Mouse (Mus musculus) midbrain, embryonic 12.5 days (tissue): Measurements from ENCODE around the gene Madd. TPM values are rescaled to one million over a fixed set of nuclear protein-coding genes. Genes with fewer than 3 reads are reported as not detected.

Experiments used
- ATAC-seq: fragments of 200-750 bp; cut with Nextera tagmentation; 2 replicates; pipeline ENCODE4 v1.8.0; 2017; ENCODE audit warnings: low read depth, moderate TSS enrichment, moderate library complexity; ENCODE audit not compliant: low FRiP score
- H3K27ac ChIP-seq: fragments of 300-500 bp; sonication (generic); replicated peaks from 2 replicates; pipeline ENCODE4 v1.5.1; 2016; ENCODE audit warnings: mild to moderate bottlenecking
- H3K27me3 ChIP-seq: fragments of 300-500 bp; sonication (generic); 2 replicates; pipeline ENCODE4 v1.6.1; 2016; ENCODE audit warnings: mild to moderate bottlenecking
- H3K36me3 ChIP-seq: fragments of 300-500 bp; sonication (generic); 2 replicates; pipeline ENCODE4 v1.6.1; 2016
- H3K4me1 ChIP-seq: fragments of 300-500 bp; sonication (generic); 2 replicates; pipeline ENCODE4 v1.6.1; 2016
- H3K4me2 ChIP-seq: fragments of 300-500 bp; sonication (generic); replicated peaks from 2 replicates; pipeline ENCODE4 v1.6.1; 2016; ENCODE audit warnings: mild to moderate bottlenecking, moderate library complexity
- H3K4me3 ChIP-seq: fragments of 300-500 bp; sonication (generic); 2 replicates; pipeline ENCODE4 v1.5.1; 2016; ENCODE audit warnings: mild to moderate bottlenecking
- H3K9ac ChIP-seq: fragments of 300-500 bp; sonication (generic); replicated peaks from 2 replicates; pipeline ENCODE4 v1.6.1; 2016; ENCODE audit warnings: mild to moderate bottlenecking, moderate library complexity
- H3K9me3 ChIP-seq: fragments of 300-500 bp; sonication (generic); 2 replicates; pipeline ENCODE4 v1.6.1; 2016; ENCODE audit warnings: mild to moderate bottlenecking
- WGBS: fragments of 180-500 bp; shearing (Covaris S2); methylation state at CpG from one replicate; pipeline ENCODE4 v1.1.7; 2016; 5-methylcytosine and 5-hydroxymethylcytosine counted together
- polyA plus RNA-seq: library from polyadenylated mRNA; unstranded; fragments of >200 nt; fragmentation: Nextera tagmentation; extraction: Ambion mirVana; gene quantifications from 2 replicates; pipeline ENCODE4 v1.2.1, GENCODE M21; 2016

Madd gene
- polyA plus RNA-seq, 1 experiment from 2014 or later, result 42.5 TPM

DNA sequence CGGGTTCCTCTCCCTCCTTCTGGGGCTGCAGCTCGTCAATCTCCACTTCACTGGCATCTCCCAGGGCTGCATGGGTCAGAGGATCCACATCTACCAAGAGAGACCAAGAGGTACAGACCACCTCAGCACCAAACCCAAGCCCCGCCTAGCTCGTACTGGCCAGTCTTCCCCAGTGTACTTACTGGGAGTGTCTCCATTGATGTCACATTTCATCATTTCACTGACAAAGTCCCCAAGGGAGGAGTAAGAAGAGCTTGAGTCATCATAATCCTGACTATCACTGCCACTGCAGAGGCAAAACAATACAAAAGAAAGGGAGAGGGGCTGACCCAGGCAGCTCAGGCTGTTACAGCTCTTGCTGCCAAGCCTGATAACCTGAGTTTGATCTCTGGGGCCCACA, 16.0 kb downstream of the Madd start:
- peaks cover 85% of the 10 kb centered on the region for H3K36me3 ChIP-seq
- 80% methylated on average over 4 of the region's 4 CpGs for WGBS
- ATAC-seq, result no peak

DNA sequence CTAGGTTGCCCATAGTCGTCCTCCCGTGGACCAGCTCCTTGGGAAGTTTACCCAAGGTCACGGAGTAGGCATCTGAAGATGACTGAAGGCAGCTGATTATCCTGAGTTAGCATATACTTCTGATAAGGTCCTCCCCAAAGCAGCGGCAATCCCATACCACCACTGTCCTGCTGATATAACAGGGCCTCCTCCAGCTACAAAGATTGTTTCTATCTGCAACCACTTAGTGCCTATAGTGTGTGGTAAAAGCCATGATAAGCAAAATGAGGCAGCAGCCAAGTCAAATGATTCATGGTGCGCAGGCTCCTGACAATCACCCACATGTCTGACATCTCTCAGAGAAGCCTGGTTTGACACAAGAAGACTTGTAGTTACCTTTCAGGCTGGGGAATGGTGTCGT, 18.6 kb downstream of the Madd start:
- Histone ChIP-seq H3K27me3 (no peaks in the 10 kb centered on the region), H3K36me3 (peaks cover 91% of the 10 kb centered on the region), H3K4me1 (no peaks in the 10 kb centered on the region), H3K4me3 (no peak overlapping the region), H3K27ac (no peak overlapping the region), H3K9me3 (no peaks in the 10 kb centered on the region), H3K4me2 (no peak overlapping the region), H3K9ac (no peak overlapping the region)
- 96% methylated on average over 6 of the region's 6 CpGs for WGBS
- no peak for ATAC-seq

More for the DNA sequence above, 16.0 kb downstream of the Madd start:
- Histone ChIP-seq H3K4me2 (no peak overlapping the region), H3K27me3 (no peaks in the 10 kb centered on the region), H3K4me1 (no peaks in the 10 kb centered on the region), H3K4me3 (no peak overlapping the region), H3K9me3 (no peaks in the 10 kb centered on the region), H3K27ac (no peak overlapping the region), H3K9ac (no peak overlapping the region)

GRCm38 (mm10) chr2:91163532-91163931, 20.1 kb downstream of the Madd start:
- no peak overlapping the region for H3K4me3 ChIP-seq
- H3K27ac ChIP-seq, result no peak overlapping the region
- ATAC-seq, result no peak
- peaks cover 90% of the 10 kb centered on the region for H3K36me3 ChIP-seq
- H3K4me1 ChIP-seq, result no peaks in the 10 kb centered on the region
- no peak overlapping the region for H3K9ac ChIP-seq
- no peaks in the 10 kb centered on the region for H3K27me3 ChIP-seq
- WGBS, result 92% methylated on average over 5 of the region's 5 CpGs
- no peaks in the 10 kb centered on the region for H3K9me3 ChIP-seq
- H3K4me2 ChIP-seq, result no peak overlapping the region

GRCm38 (mm10) chr2:91162952-91163351, 20.7 kb downstream of the Madd start:
- H3K27me3 ChIP-seq, result no peaks in the 10 kb centered on the region
- no peaks in the 10 kb centered on the region for H3K9me3 ChIP-seq
- no peak overlapping the region for H3K4me2 ChIP-seq
- no peak overlapping the region for H3K9ac ChIP-seq
- WGBS, result 88% methylated on average over 4 of the region's 4 CpGs
- no peaks in the 10 kb centered on the region for H3K4me1 ChIP-seq
- ATAC-seq, result no peak
- H3K27ac ChIP-seq, result no peak overlapping the region
- H3K4me3 ChIP-seq, result no peak overlapping the region
- peaks cover 91% of the 10 kb centered on the region for H3K36me3 ChIP-seq

GRCm38 (mm10) chr2:91160591-91160990, 23.0 kb downstream of the Madd start:
- no peak for ATAC-seq
- Histone ChIP-seq H3K27me3 (no peaks in the 10 kb centered on the region), H3K27ac (no peak overlapping the region), H3K36me3 (peaks cover 93% of the 10 kb centered on the region), H3K4me2 (no peak overlapping the region), H3K4me3 (no peak overlapping the region), H3K4me1 (no peaks in the 10 kb centered on the region), H3K9ac (no peak overlapping the region), H3K9me3 (no peaks in the 10 kb centered on the region)
- 92% methylated on average over 6 of the region's 6 CpGs for WGBS

- Histone ChIP-seq H3K9ac (no peak overlapping the region), H3K4me2 (no peak overlapping the region), H3K4me1 (no peaks in the 10 kb centered on the region), H3K27ac (no peak overlapping the region), H3K36me3 (peaks cover 93% of the 10 kb centered on the region), H3K4me3 (no peak overlapping the region), H3K9me3 (no peaks in the 10 kb centered on the region), H3K27me3 (no peaks in the 10 kb centered on the region)
- no peak for ATAC-seq
- 16% methylated on average over 6 of the region's 6 CpGs for WGBS
These were observed 26.5 kb downstream of the Madd start for GRCm38 (mm10) chr2:91157002-91157752.

DNA sequence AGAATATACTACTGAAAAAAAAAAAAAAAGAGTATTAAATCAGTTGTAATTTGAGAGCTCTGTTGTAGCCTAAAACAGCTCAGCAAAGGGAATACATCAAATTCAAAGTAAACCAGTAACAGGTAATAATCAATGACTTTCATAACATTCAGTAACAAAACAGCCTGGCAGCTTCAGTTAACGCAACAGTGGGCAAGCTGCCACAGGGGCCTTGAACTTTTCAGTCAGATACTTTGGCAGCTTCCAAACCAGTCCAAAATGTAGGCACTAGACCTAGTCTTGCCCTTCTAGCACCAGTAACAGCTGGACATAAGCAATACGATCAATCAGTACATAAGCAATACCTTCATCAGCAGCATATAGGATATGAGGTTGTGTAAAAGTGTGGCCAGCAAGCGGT, 29.5 kb downstream of the Madd start:
- no peaks in the 10 kb centered on the region for H3K27me3 ChIP-seq
- H3K4me2 ChIP-seq, result no peak overlapping the region
- peaks cover 83% of the 10 kb centered on the region for H3K36me3 ChIP-seq
- H3K4me1 ChIP-seq, result no peaks in the 10 kb centered on the region
- no peak overlapping the region for H3K4me3 ChIP-seq
- no peak for ATAC-seq
- no peak overlapping the region for H3K9ac ChIP-seq
- 93% methylated on average over 3 of the region's 3 CpGs for WGBS
- H3K27ac ChIP-seq, result no peak overlapping the region
- H3K9me3 ChIP-seq, result no peaks in the 10 kb centered on the region

- 86% methylated on average over 3 of the region's 3 CpGs for WGBS
- Histone ChIP-seq H3K36me3 (peaks cover 79% of the 10 kb centered on the region), H3K27ac (no peak overlapping the region), H3K9me3 (no peaks in the 10 kb centered on the region), H3K27me3 (no peaks in the 10 kb centered on the region), H3K4me3 (no peak overlapping the region), H3K4me2 (no peak overlapping the region), H3K9ac (no peak overlapping the region), H3K4me1 (no peaks in the 10 kb centered on the region)
- no peak for ATAC-seq
These were observed 30.7 kb downstream of the Madd start for GRCm38 (mm10) chr2:91152885-91153377.

DNA sequence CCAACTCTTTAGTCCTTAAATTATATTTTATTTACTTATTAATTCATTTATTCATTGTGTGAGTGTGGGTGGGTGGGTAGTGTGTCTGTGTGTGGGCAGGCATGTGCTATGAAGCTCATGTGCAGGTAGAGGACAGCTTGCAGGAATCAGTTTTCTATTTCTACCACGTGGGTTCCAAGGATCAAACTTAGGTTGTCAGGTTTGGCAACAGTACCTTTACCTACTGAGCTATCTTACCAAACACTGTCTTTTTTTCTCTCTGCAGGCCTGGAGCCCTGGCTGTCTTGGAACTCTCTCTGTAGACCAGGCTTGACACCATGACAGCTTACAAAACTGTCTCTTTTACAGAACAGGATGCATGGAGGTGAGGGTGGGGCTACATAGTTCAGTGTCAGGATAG, 32.3 kb downstream of the Madd start:
- Histone ChIP-seq H3K4me3 (no peak overlapping the region), H3K27ac (no peak overlapping the region), H3K9ac (no peak overlapping the region), H3K4me2 (no peak overlapping the region), H3K36me3 (peaks cover 71% of the 10 kb centered on the region), H3K27me3 (no peaks in the 10 kb centered on the region), H3K4me1 (no peaks in the 10 kb centered on the region), H3K9me3 (no peaks in the 10 kb centered on the region)
- 77% methylated on average over 1 of the region's 1 CpGs for WGBS
- ATAC-seq, result no peak

GRCm38 (mm10) chr2:91148101-91148500, 35.5 kb downstream of the Madd start:
- Histone ChIP-seq H3K4me3 (no peak overlapping the region), H3K27me3 (no peaks in the 10 kb centered on the region), H3K27ac (no peak overlapping the region), H3K9ac (no peak overlapping the region), H3K4me2 (no peak overlapping the region), H3K36me3 (peaks cover 69% of the 10 kb centered on the region), H3K4me1 (no peaks in the 10 kb centered on the region), H3K9me3 (no peaks in the 10 kb centered on the region)
- no peak for ATAC-seq

- no peak overlapping the region for H3K4me3 ChIP-seq
- H3K36me3 ChIP-seq, result peaks cover 81% of the 10 kb centered on the region
These were observed 40.2 kb downstream of the Madd start for GRCm38 (mm10) chr2:91143401-91143800.

DNA sequence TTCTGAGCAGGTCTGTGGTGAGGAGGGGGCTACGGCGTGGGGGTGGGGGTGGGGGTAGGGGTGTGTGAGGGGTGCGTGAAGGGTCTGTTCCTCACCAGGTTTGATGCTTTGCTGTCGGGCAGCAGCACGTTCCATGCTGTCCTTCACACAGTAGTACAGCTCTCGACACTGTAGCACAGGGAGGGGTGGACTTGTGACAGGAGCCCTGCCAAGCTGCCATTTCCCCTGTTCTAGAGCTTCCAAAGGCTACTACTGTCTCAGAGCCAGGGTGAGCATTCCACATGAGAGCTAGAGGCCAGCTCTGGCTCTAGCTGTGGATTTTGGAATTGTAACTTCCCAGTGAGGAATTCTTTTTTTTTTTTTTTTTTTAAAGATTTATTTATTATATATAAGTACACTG, 40.7 kb downstream of the Madd start:
- no peak overlapping the region for H3K4me3 ChIP-seq
- H3K36me3 ChIP-seq, result peaks cover 85% of the 10 kb centered on the region
- H3K4me2 ChIP-seq, result no peak overlapping the region
- H3K9me3 ChIP-seq, result no peaks in the 10 kb centered on the region
- H3K9ac ChIP-seq, result no peak overlapping the region
- H3K27me3 ChIP-seq, result no peaks in the 10 kb centered on the region
- no peaks in the 10 kb centered on the region for H3K4me1 ChIP-seq
- H3K27ac ChIP-seq, result no peak overlapping the region
- no peak for ATAC-seq
- whole genome bisulfite sequencing, result 91% methylated on average over 6 of the region's 6 CpGs

More at GRCm38 (mm10) chr2:91143401-91143800, 40.2 kb downstream of the Madd start:
- H3K9me3 ChIP-seq, result no peaks in the 10 kb centered on the region
- H3K27me3 ChIP-seq, result no peaks in the 10 kb centered on the region
- no peaks in the 10 kb centered on the region for H3K4me1 ChIP-seq
- ATAC-seq, result no peak
- H3K4me2 ChIP-seq, result no peak overlapping the region
- WGBS, result 93% methylated on average over 11 of the region's 11 CpGs
- no peak overlapping the region for H3K27ac ChIP-seq
- no peak overlapping the region for H3K9ac ChIP-seq

GRCm38 (mm10) chr2:91139764-91140163, 43.9 kb downstream of the Madd start:
- Histone ChIP-seq H3K9ac (no peak overlapping the region), H3K27me3 (no peaks in the 10 kb centered on the region), H3K36me3 (peaks cover 77% of the 10 kb centered on the region), H3K4me2 (no peak overlapping the region), H3K9me3 (no peaks in the 10 kb centered on the region), H3K4me1 (no peaks in the 10 kb centered on the region), H3K4me3 (no peak overlapping the region), H3K27ac (no peak overlapping the region)
- 65% methylated on average over 8 of the region's 8 CpGs for WGBS
- ATAC-seq, result no peak
